Mouse (Mus musculus) hindbrain, embryonic 16.5 days (tissue): ENCODE measurements around the gene Fcor. TPM values are rescaled to one million over a fixed set of nuclear protein-coding genes. Genes with fewer than 3 reads are reported as not detected.

Experiments used
- polyA plus RNA-seq: library from polyadenylated mRNA; unstranded; fragments of >200 nt; fragmentation: Nextera tagmentation; extraction: Ambion mirVana; gene quantifications from 2 replicates; pipeline ENCODE4 v1.2.1, GENCODE M21; 2015

Fcor gene
- polyA plus RNA-seq, 1 experiment from 2014 or later: 21.7 TPM

Other genes with a start within 250 kb of the Fcor start
- gene Pex11g, start 204.7 kb downstream of the Fcor start, polyA plus RNA-seq: 4.2 and 4.3 TPM in 2 replicates
- 0.39 and 0.60 TPM in 2 replicates for gene Tex45, start 201.5 kb downstream of the Fcor start, polyA plus RNA-seq
- 55.3 and 65.3 TPM in 2 replicates for gene Zfp358, start 179.2 kb downstream of the Fcor start, polyA plus RNA-seq
- gene Mcoln1, start 171.9 kb downstream of the Fcor start, polyA plus RNA-seq: 113 and 119 TPM in 2 replicates
- 43.1 and 52.0 TPM in 2 replicates for gene Pnpla6, start 157.0 kb downstream of the Fcor start, polyA plus RNA-seq
- gene C330021F23Rik, start 104.4 kb downstream of the Fcor start, polyA plus RNA-seq: 0.36 and 0.39 TPM in 2 replicates
- gene Camsap3, start 85.1 kb downstream of the Fcor start, polyA plus RNA-seq: 42.3 and 47.8 TPM in 2 replicates
- 46.7 and 51.4 TPM in 2 replicates for gene Xab2, start 51.0 kb downstream of the Fcor start, polyA plus RNA-seq
- gene Pet100, start 50.8 kb downstream of the Fcor start, polyA plus RNA-seq: 65.3 and 73.2 TPM in 2 replicates
- gene Pcp2, start 46.8 kb downstream of the Fcor start, polyA plus RNA-seq: 24.9 and 30.6 TPM in 2 replicates
- gene Stxbp2, start 41.4 kb downstream of the Fcor start, polyA plus RNA-seq: 39.3 and 42.5 TPM in 2 replicates
- gene Retn, start 16.6 kb downstream of the Fcor start, polyA plus RNA-seq: 0.34 and 0.67 TPM in 2 replicates
- gene Mcemp1, start 6.6 kb downstream of the Fcor start, polyA plus RNA-seq: 0.14 and 0.24 TPM in 2 replicates
- 64.0 and 69.2 TPM in 2 replicates for gene Trappc5, start 3.9 kb upstream of the Fcor start, polyA plus RNA-seq
- 0.41 and 0.45 TPM in 2 replicates for gene Fcer2a, start 21.8 kb upstream of the Fcor start, polyA plus RNA-seq
- gene Clec4g, start 48.3 kb upstream of the Fcor start, polyA plus RNA-seq: not detected in 2 replicates
- 0.34 TPM in 1 of 2 replicates, not detected in the other for gene Cd209a, start 76.6 kb upstream of the Fcor start, polyA plus RNA-seq
- gene Cd209e, start 181.9 kb upstream of the Fcor start, polyA plus RNA-seq: not detected in 2 replicates
- gene Cd209d, start 206.2 kb upstream of the Fcor start, polyA plus RNA-seq: not detected in 2 replicates